Mouse (Mus musculus): ENCODE results near the gene Slc25a30.
"Not testable (repeated sequence)": the region's sequence is repeated elsewhere in the genome, so short reads cannot be mapped to it uniquely, and the experiment has no call there.

Gene Slc25a30

GRCm38 (mm10) chr14:75791372-75791771 is 4.5 kb upstream of the Slc25a30 start:
- DNase-seq: no peak

- DNase-seq: no peak
Measured at GRCm38 (mm10) chr14:75790411-75790996, 3.7 kb upstream of the Slc25a30 start.

- DNase-seq: no peak
Measured at GRCm38 (mm10) chr14:75789291-75789690, 2.5 kb upstream of the Slc25a30 start.

GRCm38 (mm10) chr14:75787794-75788175 is 948 bp upstream of the Slc25a30 start:
- no peak for DNase-seq

- DNase-seq: peak in 1 of 2 experiments; percentile 69
Measured at GRCm38 (mm10) chr14:75786424-75786867, 391 bp downstream of the Slc25a30 start.

- no peak for DNase-seq
Measured at GRCm38 (mm10) chr14:75779913-75780312, 6.9 kb downstream of the Slc25a30 start.

- DNase-seq: no peak
Measured at GRCm38 (mm10) chr14:75776637-75777036, 10.2 kb downstream of the Slc25a30 start.

DNA sequence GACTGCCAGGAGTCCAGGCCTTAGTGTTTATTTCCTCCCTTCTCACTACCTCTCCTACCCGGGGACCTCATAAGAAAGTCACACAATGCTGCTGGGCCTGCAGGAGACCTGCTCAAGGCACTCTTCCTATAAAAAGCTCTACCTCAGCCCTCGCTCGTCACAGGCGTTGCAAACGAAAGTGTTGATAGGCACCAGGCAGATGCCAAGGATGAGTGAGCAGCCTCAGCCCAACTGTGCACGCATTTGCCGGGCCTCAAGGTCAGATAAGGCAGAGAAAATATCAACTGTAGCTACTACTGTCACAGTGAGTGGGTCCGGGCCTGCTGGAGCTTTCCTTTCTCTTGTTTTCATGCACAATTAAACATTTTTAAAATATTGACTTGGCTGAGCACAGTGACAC is 13.4 kb downstream of the Slc25a30 start:
- DNase-seq: no peak

DNA sequence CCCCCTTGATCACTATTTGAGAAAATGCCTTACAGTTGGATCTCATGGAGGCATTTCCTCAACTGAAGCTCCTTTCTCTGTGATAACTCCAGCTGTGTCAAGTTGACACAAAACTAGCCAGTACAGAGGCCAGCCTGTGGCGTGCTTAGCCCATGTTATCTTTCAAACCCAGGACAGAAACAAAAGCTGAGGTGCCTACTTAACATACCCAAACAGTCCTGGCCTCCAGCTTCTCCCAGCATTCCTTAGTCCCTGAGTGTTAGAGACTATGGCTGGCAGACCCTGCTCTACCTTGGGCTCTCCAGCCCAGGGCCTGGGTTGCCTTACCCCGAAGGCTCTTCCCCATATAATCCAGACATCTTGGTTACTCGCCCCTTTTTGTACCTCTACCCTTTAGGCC is 14.4 kb downstream of the Slc25a30 start:
- DNase-seq: not testable (repeated sequence)

GRCm38 (mm10) chr14:75771101-75771501 is 15.7 kb downstream of the Slc25a30 start:
- no peak for DNase-seq

DNA sequence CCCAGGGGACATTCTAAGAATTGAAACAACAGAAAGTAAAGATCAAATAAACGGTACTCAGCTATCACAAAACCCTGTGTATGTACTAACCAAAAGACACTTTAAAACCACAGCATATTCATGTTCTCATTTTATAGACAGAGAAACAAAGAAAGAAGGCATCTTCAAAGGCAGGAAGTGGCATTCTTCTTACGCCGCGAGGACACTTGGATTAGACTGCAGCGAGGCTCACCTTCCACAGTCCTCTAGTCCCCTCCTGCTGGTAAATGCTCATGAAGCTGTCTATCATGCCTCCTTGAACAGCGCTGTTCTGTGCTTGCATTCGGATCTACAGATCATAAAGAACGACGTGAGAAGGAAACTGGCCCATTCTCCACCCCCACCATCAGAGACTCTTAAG is 17.5 kb downstream of the Slc25a30 start:
- no peak for DNase-seq

DNA sequence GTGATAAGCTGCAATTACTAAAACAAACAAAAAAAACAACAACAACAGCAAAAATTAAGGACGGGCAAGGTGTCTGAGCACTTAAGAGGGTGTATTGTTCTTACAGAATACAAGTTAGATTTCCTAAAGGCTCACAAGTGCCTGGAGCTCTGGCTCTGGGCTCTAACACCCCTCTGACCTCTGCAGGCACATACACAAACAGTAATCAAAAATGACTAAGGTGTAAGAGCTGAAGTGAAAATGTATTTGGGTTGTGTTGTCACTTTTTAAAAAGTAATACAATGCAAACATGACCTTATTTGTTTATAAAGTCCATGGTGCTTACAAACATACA is 18.6 kb downstream of the Slc25a30 start:
- no peak for DNase-seq

DNA sequence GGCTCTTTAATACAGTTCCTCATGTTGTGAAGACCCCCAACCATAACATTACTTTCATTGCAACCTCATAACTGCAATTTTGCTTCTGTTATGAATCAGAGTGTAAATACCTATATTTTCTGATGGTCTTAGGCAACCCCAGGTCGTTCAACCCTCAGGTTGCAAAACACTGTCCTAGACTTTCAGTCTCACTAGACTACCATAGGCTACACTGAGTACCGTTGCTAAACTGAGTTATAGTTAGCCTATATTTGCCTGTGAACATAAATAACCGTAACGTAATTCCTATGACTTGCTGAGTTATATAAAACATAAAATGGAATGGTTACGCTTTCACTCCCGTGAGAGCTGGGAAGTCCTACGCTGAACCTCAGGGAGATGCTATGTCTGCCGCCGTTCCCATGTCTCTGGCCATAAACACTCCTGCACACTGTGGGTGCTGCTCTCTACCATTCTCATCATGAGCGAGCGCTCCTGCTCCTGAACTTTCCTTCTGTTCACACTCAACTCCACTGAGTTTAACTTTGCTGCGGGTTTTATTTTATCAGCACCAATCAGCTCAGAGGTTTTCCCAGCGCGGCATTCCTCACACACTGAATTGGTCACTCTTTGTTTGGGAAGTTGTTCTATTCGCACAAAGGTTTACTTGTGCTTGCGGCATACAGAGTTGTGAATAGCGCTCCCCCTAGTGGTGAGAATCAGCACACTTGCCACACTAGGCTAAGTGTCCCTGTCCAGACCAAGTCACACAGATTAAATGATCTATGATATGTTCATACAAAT is 19.2 kb downstream of the Slc25a30 start:
- DNase-seq: peak; percentile 77

- DNase-seq: peak; percentile 59 to 63
Measured at GRCm38 (mm10) chr14:75761028-75761805, 25.6 kb downstream of the Slc25a30 start.

DNA sequence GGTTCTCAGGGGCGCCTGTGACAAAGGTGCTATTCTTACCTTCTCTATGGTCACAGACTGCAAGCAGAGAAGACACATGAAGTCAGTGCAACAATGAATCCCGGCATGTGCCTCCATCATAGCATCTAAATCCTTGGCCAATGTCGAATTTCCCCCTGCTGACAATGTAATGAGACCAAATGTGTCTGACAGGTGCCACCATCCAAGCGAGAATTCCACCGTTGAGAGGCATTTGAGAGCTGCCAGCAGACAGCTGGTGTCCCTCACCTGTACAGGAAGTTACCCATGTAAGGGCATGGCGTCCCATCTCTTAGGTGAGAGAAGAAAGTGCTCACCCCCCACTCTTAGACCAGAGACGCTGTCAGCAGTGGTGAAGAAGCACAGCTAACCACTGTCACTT is 28.4 kb downstream of the Slc25a30 start:
- DNase-seq: peak; percentile 80 to 89

DNA sequence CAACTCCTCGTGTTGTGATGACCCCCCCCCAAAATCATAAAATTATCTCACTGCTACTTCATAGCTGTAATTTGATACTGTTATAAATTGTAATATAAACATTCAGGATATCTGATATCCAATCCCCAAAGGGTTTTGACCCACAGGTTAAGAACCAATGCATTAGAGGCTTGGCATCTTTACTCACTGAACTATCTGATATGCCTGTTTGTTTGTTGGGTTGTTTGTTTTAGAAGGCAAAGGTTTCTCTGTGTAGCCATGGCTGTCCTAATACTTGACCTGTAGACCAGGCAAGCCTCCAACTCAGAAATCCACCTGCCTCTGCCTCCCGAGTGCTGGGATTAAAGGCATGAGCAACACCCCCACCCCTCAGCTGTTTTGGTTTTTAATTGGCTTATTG is 29.0 kb downstream of the Slc25a30 start:
- no peak for DNase-seq

DNA sequence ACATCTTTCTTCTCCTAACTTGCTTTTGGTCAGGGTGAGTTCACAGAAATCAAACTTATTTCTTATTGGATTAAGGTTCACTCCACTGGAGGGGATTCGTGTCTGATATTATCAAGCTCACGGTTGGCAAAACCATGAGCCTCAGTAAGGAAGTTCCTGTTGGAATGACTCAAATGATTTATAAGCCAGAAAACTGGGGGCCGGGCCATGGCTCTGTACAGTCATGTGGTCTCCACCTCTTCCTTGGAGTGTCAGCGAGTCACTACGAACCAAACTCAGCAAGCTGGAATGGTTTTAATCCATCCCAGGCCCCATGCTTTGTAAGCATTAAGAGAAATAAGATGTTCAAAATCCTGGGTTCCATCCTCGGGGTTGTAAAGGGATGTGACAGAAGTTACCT is 29.9 kb downstream of the Slc25a30 start:
- no peak for DNase-seq

DNA sequence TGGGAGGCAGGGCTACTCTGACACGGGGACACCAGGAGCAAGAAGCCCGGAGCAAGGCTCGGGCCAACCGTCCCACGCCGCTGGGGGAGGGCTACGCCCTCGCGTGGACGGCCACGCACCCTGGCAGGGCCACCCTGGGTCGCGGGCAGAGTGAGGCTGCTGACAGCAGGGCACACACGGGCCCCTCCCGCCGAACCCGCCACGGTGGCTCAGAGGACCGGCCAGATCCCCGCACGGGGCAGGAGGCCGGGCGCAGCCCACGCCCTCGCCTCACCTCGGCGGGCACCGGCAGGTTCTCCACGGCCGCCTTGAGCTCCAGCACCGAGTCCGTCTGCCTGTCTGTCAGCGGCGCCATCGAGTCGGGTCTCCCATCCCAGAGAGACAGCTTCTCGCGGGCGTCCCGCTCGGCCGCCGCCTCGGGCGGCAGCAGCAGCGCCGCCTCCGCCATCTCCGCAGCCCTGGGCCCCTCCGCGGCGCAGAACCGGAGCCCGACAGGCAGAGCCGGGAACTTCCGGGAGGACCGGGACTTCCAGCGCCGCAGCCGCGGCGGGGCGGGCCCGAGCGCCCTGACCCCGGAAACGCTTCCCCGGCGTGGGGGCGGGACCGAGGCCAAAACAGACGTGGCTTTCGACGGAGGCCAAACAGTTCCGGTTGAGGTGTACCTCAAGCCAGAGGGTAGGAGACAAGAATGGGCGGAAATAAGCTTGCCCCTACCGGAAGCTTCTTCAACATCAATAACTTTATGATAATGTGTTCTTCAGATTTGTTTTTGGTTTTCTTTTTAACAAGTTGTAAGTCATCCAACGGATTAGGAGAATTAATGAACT is 32.6 kb downstream of the Slc25a30 start, which contains the start of gene Cog3:
Cog3 (minus strand) TSS at position 527 of the 827 bp plus-strand sequence.
- peak; percentile 96 to 98 for DNase-seq

- DNase-seq: no peak
Measured at GRCm38 (mm10) chr14:75753206-75753605, 33.6 kb downstream of the Slc25a30 start.

DNA sequence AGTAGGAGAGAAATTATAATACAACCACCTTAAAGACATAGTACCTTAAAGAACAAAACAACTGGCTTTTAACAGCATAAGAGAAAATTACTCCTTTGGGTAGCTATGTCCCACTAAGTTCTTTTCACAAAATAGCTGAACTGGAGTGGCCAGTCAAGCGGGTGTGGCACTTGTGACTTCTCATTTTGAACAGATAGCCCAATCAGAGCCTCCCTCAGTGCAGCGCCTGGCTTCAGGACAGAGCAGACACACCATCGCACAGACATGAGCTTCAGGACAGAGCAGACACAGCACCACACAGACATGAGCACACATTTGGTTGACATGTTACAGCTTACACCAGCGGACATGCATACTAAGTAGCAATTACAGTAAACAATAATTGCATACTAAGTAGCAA is 35.8 kb downstream of the Slc25a30 start:
- no peak for DNase-seq

DNA sequence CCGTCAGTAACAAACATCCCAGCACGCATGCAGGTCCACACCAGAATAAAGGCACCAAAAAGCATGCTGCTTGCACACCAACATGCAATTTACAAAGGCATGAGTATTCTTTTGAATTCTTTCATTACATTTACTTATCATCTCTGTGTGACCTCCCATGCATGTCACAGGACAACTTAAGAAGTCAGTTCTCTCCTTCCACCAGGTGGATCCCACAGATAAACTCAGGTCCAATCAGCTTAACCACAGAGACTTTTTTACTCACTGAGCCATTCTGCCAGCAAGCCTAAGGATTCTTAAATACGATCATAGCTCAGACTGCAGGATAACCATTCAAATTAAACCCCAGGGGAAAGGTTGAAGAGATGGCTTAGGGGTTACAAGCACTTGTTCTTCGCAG is 37.7 kb downstream of the Slc25a30 start:
- DNase-seq: no peak

GRCm38 (mm10) chr14:75747960-75748359 is 38.9 kb downstream of the Slc25a30 start:
- DNase-seq: no peak

DNA sequence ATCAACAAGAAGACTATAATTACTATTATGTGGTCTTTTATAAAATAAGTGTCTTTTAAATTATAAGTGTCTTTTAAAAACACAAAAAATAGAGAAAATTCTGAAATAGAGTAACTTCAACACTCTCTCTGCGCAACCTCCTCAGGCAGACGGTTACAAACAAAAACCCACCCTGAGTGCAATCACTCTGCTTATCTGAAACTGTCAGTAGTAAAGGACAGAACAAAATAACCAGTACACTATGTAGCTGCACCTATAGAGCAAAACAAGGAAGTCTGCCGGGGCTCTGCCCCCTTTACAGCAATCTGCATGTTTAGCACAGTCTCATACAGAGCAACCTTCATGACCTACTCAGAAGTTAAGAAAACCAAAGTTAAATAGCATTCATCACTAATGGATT is 44.9 kb downstream of the Slc25a30 start:
- no peak for DNase-seq
